Mouse (Mus musculus): ENCODE measurements around the gene Phactr1. TPM values are rescaled to one million over a fixed set of nuclear protein-coding genes. Genes with fewer than 3 reads are reported as not detected.

Phactr1 gene
- polyA plus RNA-seq, 1 experiment from 2014 or later, result 48.1 TPM

DNA sequence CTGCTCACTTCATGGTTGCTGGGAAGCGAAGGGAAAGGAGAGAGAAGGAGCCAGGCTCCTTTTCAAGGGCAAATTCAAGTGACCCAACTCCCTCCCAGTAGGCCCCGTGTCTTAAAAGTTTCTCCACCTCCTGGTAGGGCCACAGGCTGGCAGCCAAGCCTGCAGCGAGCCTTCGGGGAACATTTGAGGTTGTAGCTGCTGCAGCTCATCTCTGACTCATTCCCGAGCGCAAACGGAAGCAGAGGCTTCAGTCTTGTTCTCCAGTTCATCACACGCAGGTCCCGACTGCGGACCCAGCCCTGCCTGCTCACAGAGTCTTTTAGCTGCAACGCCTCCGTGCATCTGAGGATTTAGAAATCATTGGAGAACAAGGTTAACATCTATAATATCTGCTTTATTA lies 226.6 kb downstream of the Phactr1 start:
- Histone ChIP-seq H3K4me2 (no peak overlapping the region), H3K36me3 (no peaks in the 10 kb centered on the region), H3K27me3 (replicated peaks) (no peaks in the 10 kb centered on the region), H3K9ac (replicated peaks) (no peak overlapping the region), H3K4me1 (peaks cover 6% of the 10 kb centered on the region), H3K4me3 (replicated peaks) (no peak overlapping the region), H3K27ac (replicated peaks) (no peak overlapping the region), H3K9me3 (replicated peaks) (no peaks in the 10 kb centered on the region)
- ATAC-seq (ENCODE audit: low FRiP score), result no peak
- WGBS, result 85% methylated on average over 12 of the region's 12 CpGs

DNA sequence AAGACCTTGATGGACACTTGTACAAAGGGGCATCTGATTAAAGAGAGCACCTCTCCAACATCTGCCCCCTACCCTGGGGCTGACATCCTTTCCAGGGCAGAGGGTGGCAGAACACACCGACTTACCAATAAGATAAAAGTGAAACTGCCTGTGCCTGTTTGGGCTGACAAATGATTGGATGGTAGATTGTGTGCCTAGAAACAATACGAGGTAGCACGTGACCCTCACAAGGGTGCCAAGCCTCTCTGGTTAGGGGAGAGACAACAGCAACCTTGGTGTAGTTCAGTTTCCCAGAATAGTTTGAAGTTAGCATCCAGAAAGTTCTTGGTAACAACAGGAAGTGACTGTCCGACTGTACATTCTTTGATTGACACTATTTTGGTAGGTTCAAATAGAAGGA lies 234.7 kb downstream of the Phactr1 start:
- Histone ChIP-seq H3K27me3 (replicated peaks) (peaks cover 14% of the 10 kb centered on the region), H3K9ac (replicated peaks) (no peak overlapping the region), H3K36me3 (no peaks in the 10 kb centered on the region), H3K4me3 (replicated peaks) (no peak overlapping the region), H3K4me1 (peaks cover 21% of the 10 kb centered on the region), H3K27ac (replicated peaks) (no peak overlapping the region), H3K4me2 (no peak overlapping the region), H3K9me3 (replicated peaks) (no peaks in the 10 kb centered on the region)
- ATAC-seq (ENCODE audit: low FRiP score), result no peak
- 67% methylated on average over 4 of the region's 4 CpGs for WGBS

DNA sequence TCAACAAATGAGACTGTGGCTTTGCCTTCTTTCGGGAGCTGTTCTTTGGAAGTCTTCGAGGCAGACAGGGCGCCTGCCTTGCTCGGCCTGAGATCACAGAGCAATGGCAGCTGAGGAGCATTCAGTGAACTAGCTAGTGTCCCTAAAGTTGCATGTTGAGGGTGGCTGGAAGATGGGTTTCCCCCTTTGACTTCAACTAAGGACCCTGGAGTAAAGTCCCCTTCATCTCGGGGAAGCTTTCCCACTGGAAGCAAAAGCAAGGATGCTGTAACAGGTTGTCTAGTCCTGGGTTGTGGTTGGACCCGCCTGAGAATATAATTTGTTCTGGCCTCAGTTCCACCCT lies 235.4 kb downstream of the Phactr1 start:
- H3K27me3 ChIP-seq (replicated peaks), result peaks cover 14% of the 10 kb centered on the region
- no peak overlapping the region for H3K27ac ChIP-seq (replicated peaks)
- peaks cover 21% of the 10 kb centered on the region for H3K4me1 ChIP-seq
- no peaks in the 10 kb centered on the region for H3K36me3 ChIP-seq
- WGBS, result 15% methylated on average over 6 of the region's 6 CpGs
- H3K9ac ChIP-seq (replicated peaks), result peak overlapping the region; percentile 69; the same call in 1 of the 2 replicates
- peak overlapping the region; percentile 52 for H3K4me3 ChIP-seq (replicated peaks)
- H3K9me3 ChIP-seq (replicated peaks), result no peaks in the 10 kb centered on the region
- H3K4me2 ChIP-seq, result peak overlapping the region; percentile 99
- ATAC-seq (ENCODE audit: low FRiP score), result no peak

DNA sequence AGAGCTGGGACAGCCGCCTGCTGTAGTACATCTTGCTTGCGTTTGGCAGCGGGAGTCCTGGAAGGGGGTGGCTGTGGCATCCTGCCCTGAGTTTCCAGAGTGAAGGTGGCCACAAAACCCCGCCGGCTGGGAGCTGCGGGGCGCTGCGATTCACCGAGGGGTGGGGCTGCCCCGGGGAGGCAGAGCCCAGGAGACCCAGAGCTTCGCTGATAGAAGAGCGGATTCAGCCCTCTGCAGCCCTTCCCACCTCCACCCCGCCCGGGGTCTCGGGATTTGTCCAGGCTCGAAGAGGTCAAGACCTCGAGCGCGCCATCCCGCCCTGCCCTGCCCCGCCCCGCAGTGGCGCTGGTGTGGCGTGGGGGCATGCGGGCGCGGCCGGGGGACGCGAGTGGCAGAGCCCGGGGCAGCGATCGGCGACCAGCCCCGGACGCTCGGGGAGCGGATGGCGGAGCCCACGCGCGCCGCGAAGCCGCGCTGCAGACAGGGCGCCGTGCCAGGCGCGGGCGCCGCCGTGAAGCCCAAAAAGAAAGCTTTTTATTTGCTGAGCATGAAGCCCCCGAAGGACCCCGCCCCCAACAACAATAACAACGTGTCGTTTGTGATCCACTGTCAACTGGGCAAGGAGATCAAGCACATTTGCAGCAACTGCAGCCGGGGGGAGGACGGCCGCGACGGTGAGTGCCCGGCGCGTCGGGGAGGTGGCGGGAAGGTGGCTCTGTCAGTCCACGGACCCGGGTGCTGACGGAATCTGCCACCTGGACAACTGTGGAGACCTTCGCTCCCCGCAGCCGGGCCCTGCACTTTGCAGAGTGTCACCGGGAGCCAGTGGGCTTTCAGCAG lies 236.0 kb downstream of the Phactr1 start:
- Histone ChIP-seq H3K27me3 (replicated peaks) (peaks cover 14% of the 10 kb centered on the region), H3K9me3 (replicated peaks) (no peaks in the 10 kb centered on the region), H3K9ac (replicated peaks) (peak overlapping the region; percentile 69), H3K4me3 (replicated peaks) (peak overlapping the region; percentile 52), H3K4me2 (peak overlapping the region; percentile 99), H3K4me1 (peaks cover 21% of the 10 kb centered on the region), H3K27ac (replicated peaks) (no peak overlapping the region), H3K36me3 (no peaks in the 10 kb centered on the region)
- WGBS, result under 1% methylated on average over 73 of the region's 74 CpGs
- peak; percentile 70 for ATAC-seq (ENCODE audit: low FRiP score)

- peaks cover 14% of the 10 kb centered on the region for H3K27me3 ChIP-seq (replicated peaks)
Measured at GRCm38 (mm10) chr13:42917251-42917650, 236.8 kb downstream of the Phactr1 start.

DNA sequence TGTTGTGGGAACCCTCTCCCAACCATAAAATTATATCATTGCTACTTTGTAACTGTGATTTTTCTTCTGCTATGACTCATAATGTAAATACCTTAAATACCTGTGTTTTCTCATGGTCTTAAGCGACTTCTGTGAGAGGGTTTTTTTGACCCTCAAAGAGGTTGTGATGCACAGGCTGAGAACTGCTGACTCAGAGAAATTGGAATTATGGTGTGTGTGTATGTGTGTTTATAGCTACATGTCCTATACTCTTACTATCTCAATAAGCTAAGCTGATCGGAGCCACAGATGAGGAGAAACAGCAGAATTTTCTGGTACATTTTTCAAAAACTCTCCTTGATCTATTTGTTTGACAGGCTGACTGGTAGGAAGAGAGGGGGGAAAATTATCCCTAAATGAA lies 239.6 kb downstream of the Phactr1 start:
- 89% methylated on average over 2 of the region's 2 CpGs for WGBS
- H3K4me3 ChIP-seq (replicated peaks), result no peak overlapping the region
- H3K27me3 ChIP-seq (replicated peaks), result peaks cover 8% of the 10 kb centered on the region
- no peak for ATAC-seq (ENCODE audit: low FRiP score)
- H3K9me3 ChIP-seq (replicated peaks), result no peaks in the 10 kb centered on the region
- no peak overlapping the region for H3K4me2 ChIP-seq
- H3K4me1 ChIP-seq, result peaks cover 21% of the 10 kb centered on the region
- no peaks in the 10 kb centered on the region for H3K36me3 ChIP-seq
- no peak overlapping the region for H3K27ac ChIP-seq (replicated peaks)
- no peak overlapping the region for H3K9ac ChIP-seq (replicated peaks)

More at GRCm38 (mm10) chr13:42917251-42917650, 236.8 kb downstream of the Phactr1 start:
- Histone ChIP-seq H3K27ac (replicated peaks) (no peak overlapping the region), H3K36me3 (no peaks in the 10 kb centered on the region), H3K4me1 (peaks cover 21% of the 10 kb centered on the region), H3K9me3 (replicated peaks) (no peaks in the 10 kb centered on the region), H3K4me3 (replicated peaks) (peak overlapping the region; percentile 52), H3K4me2 (peak overlapping the region; percentile 99), H3K9ac (replicated peaks) (peak overlapping the region; percentile 69; the same call in 1 of the 2 replicates)
- WGBS, result 30% methylated on average over 6 of the region's 6 CpGs
- peak; percentile 75; the same call in 1 of the 2 replicates for ATAC-seq (ENCODE audit: low FRiP score)

DNA sequence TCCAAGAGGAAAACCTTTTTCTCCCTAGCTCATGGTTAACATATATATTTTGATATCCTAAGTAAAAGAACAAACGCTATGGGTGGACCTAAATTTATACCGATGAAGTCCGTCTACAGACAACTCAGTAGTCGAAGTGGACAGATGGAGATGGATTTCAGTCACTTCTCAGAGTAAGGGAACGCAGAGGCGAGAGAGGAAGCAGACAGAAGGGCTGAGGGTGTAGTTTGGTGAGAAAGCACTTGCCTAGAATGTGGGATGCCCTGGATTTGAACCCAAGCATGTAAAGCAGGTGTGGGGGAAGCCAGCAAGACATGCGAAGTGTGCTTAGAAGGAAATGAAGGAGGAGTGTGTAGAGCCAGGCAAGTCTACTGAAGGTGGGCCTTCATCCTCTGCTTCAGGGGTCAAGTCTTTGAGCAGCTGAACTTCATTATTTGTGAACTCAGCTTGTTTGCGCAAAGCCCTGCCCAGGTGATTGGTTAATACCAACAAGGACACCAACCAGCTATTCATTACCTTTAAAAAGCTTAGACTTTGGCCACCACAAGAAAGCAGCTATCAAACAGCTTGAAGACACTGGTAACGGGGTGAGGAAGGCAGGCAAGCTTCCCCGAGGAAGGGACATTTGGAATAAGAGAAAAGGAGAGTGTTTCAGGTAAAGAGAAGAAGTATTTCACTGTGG lies 241.5 kb downstream of the Phactr1 start:
- Histone ChIP-seq H3K4me1 (peaks cover 8% of the 10 kb centered on the region), H3K27me3 (replicated peaks) (no peaks in the 10 kb centered on the region), H3K27ac (replicated peaks) (no peak overlapping the region), H3K36me3 (no peaks in the 10 kb centered on the region), H3K9ac (replicated peaks) (no peak overlapping the region), H3K9me3 (replicated peaks) (no peaks in the 10 kb centered on the region), H3K4me2 (no peak overlapping the region), H3K4me3 (replicated peaks) (no peak overlapping the region)
- 94% methylated on average over 10 of the region's 10 CpGs for WGBS
- no peak for ATAC-seq (ENCODE audit: low FRiP score)

- WGBS, result 96% methylated on average over 11 of the region's 11 CpGs
Measured at GRCm38 (mm10) chr13:42927778-42928177, 247.4 kb downstream of the Phactr1 start.

DNA sequence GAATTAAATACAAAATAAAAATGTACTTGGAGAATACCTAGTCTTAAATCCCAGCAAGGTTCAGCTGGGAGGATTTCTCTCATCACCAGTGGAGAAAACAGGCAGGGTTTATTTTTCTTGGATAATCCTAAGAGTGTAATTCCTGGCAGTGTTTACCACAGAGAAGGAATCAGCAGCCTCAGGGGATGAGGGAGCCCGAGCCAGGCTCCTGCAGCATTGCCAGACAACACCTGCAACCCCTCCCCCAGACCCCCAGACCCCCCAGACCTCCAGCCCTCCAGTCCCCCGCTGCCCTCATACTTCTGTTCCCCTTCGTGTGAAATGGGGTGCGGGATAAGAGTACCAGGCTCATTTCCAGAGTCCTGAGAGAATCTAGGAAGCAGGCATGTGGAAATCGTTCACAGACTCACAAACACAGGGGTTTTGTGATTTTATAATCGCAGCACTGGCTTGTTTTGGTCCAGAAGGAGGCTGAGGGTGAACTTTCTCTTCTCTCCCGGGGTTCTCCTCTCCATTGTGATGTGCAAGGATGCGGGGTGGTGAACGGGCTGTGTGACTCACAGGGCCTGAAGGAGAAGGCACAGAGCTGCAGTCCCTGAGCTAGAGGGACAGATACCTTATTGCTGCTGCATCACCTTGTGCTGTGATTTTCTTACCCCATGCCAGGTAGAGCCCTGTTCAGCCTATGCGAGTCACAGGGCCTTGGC lies 249.3 kb downstream of the Phactr1 start:
- Histone ChIP-seq H3K9me3 (replicated peaks) (0 out of 2 replicates have a peak, but pooled peaks cover 4% of the 10 kb centered on the region), H3K4me1 (peaks cover 7% of the 10 kb centered on the region), H3K27ac (replicated peaks) (no peak overlapping the region), H3K4me3 (replicated peaks) (no peak overlapping the region), H3K27me3 (replicated peaks) (0 out of 2 replicates have a peak, but pooled peaks cover 3% of the 10 kb centered on the region), H3K4me2 (no peak overlapping the region), H3K9ac (replicated peaks) (no peak overlapping the region), H3K36me3 (no peaks in the 10 kb centered on the region)
- WGBS, result 53% methylated on average over 10 of the region's 10 CpGs
- ATAC-seq (ENCODE audit: low FRiP score), result no peak

More at GRCm38 (mm10) chr13:42927778-42928177, 247.4 kb downstream of the Phactr1 start:
- no peak overlapping the region for H3K4me3 ChIP-seq (replicated peaks)
- 0 out of 2 replicates have a peak, but pooled peaks cover 4% of the 10 kb centered on the region for H3K9me3 ChIP-seq (replicated peaks)
- H3K9ac ChIP-seq (replicated peaks), result no peak overlapping the region
- H3K4me2 ChIP-seq, result no peak overlapping the region
- H3K36me3 ChIP-seq, result no peaks in the 10 kb centered on the region
- no peak for ATAC-seq (ENCODE audit: low FRiP score)
- 0 out of 2 replicates have a peak, but pooled peaks cover 3% of the 10 kb centered on the region for H3K27me3 ChIP-seq (replicated peaks)
- no peaks in the 10 kb centered on the region for H3K4me1 ChIP-seq
- H3K27ac ChIP-seq (replicated peaks), result no peak overlapping the region

DNA sequence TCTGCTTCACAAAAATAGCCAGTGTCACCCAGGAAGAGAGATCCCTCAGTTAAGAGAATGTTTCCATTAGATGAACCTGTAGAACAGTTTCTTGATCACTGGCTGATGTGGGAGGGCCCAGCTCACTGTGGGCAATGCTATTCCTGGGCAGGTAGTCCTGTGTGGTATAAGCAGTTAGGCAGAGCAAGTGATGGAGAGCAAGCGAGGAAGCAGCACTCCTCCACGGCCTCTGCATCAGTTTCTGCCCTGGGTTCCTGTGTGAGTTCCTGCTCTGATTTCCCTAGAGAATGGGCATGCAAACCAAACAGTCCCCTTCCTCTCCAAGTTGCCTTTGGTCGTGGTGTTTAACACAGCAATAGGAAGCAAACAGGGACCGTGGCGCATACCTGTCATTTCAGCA lies 251.6 kb downstream of the Phactr1 start:
- Histone ChIP-seq H3K27ac (replicated peaks) (no peak overlapping the region), H3K9me3 (replicated peaks) (0 out of 2 replicates have a peak, but pooled peaks cover 4% of the 10 kb centered on the region), H3K9ac (replicated peaks) (no peak overlapping the region), H3K4me3 (replicated peaks) (no peak overlapping the region), H3K36me3 (no peaks in the 10 kb centered on the region), H3K4me2 (no peak overlapping the region), H3K4me1 (peaks cover 12% of the 10 kb centered on the region), H3K27me3 (replicated peaks) (0 out of 2 replicates have a peak, but pooled peaks cover 3% of the 10 kb centered on the region)
- no peak for ATAC-seq (ENCODE audit: low FRiP score)
- 90% methylated on average over 5 of the region's 5 CpGs for WGBS

- Histone ChIP-seq H3K36me3 (no peaks in the 10 kb centered on the region), H3K4me2 (peak overlapping the region; percentile 34), H3K9ac (replicated peaks) (no peak overlapping the region), H3K4me3 (replicated peaks) (no peak overlapping the region), H3K27me3 (replicated peaks) (no peaks in the 10 kb centered on the region), H3K27ac (replicated peaks) (0 out of 2 replicates have a peak overlapping the region, but pooled peaks have one; percentile 9), H3K9me3 (replicated peaks) (no peaks in the 10 kb centered on the region), H3K4me1 (peaks cover 12% of the 10 kb centered on the region)
- 22% methylated on average over 16 of the region's 16 CpGs for WGBS
- ATAC-seq (ENCODE audit: low FRiP score), result peak; percentile 77
Measured at GRCm38 (mm10) chr13:42934538-42935126, 254.2 kb downstream of the Phactr1 start.

All from neural tube, embryonic 15.5 days (tissue).